Mouse (Mus musculus) cerebellum, adult 2 months (tissue): ENCODE measurements around the gene Dnah12. TPM values are rescaled to one million over a fixed set of nuclear protein-coding genes. Genes with fewer than 3 reads are reported as not detected.
"Not testable (repeated sequence)": the region's sequence is repeated elsewhere in the genome, so short reads cannot be mapped to it uniquely, and the experiment has no call there.

Experiments used
- DNase-seq, 2 experiments: peaks; one replicate each; pipeline ENCODE4 v3.0.0; 2021
- H3K27ac ChIP-seq: fragments of 200-500 bp; 2 replicates; pipeline ENCODE4 v1.5.1; 2012; ENCODE audit warnings: low read length, control low read depth, inconsistent platforms; ENCODE audit not compliant: insufficient read depth
- H3K27me3 ChIP-seq: fragments of 200-500 bp; 2 replicates; pipeline ENCODE4 v1.6.1; 2012; ENCODE audit warnings: inconsistent platforms, mild to moderate bottlenecking, low read length, moderate library complexity; ENCODE audit not compliant: control insufficient read depth, insufficient read depth
- H3K4me1 ChIP-seq: fragments of 200-500 bp; 2 replicates; pipeline ENCODE4 v1.6.1; 2011; ENCODE audit warnings: low read length; ENCODE audit not compliant: control insufficient read depth, insufficient read depth
- H3K4me3 ChIP-seq: fragments of 200-500 bp; replicated peaks from 2 replicates; pipeline ENCODE3; 2011; ENCODE audit warnings: mild to moderate bottlenecking, low read depth, low read length, control low read depth; ENCODE audit not compliant: insufficient read depth
- CTCF ChIP-seq: fragments of 200-500 bp; IDR thresholded peaks from 2 replicates; pipeline ENCODE4 v1.5.1; 2011; ENCODE audit warnings: low read depth, mild to moderate bottlenecking, control low read depth, low read length, moderate library complexity, borderline replicate concordance; ENCODE audit not compliant: insufficient read depth
- POLR2A ChIP-seq: fragments of 200-500 bp; IDR thresholded peaks from 2 replicates; pipeline ENCODE4 v1.6.1; 2011; ENCODE audit warnings: low read length, control low read depth, borderline replicate concordance; ENCODE audit not compliant: insufficient read depth
- WGBS: fragments of 180-500 bp; shearing (Covaris S2); methylation state at CpG from one replicate; pipeline ENCODE4 v1.1.7; 2018; 5-methylcytosine and 5-hydroxymethylcytosine counted together
- polyA plus RNA-seq: library from polyadenylated mRNA; depleted of rRNA; stranded (reverse); fragments of >200 nt; gene quantifications from 2 replicates; pipeline ENCODE4 v1.2.3, GENCODE M21; 2012

Gene Dnah12
- polyA plus RNA-seq, 1 experiment = 0.08 TPM

DNA sequence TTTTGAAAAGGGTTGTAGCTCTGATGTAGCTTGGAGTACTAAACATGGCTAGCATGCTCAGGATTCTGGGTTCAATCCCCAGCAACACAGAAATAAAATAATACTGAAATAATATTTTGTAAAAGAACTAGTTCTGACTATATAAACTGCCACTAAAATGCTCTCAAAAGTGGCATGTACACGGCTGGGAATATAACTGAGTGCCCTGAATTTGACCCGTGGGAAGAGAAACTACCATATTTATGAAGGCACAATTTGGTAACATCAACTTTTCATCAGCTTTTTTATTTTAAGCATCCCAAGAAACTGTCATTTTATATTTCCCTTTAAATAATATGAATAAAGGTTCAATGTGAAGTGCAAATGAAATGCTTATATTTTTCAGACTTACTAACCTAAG is 29.2 kb upstream of the Dnah12 start:
- Histone ChIP-seq H3K4me3 (no peak overlapping the region), H3K27ac (no peak overlapping the region), H3K27me3 (no peaks in the 10 kb centered on the region), H3K4me1 (no peaks in the 10 kb centered on the region; the same call in 1 of the 2 replicates)
- no peak for TF ChIP-seq CTCF
- TF ChIP-seq POLR2A = no peak
- DNase-seq = no peak
- 85% methylated on average over 2 of the region's 2 CpGs for WGBS

GRCm38 (mm10) chr14:26667991-26668370 is 25.1 kb upstream of the Dnah12 start:
- H3K4me1 ChIP-seq = no peaks in the 10 kb centered on the region; the same call in 1 of the 2 replicates
- peak overlapping the region; percentile 94 for H3K4me3 ChIP-seq
- H3K27ac ChIP-seq = no peak overlapping the region
- TF ChIP-seq POLR2A (no peak), CTCF (no peak)
- no peak for DNase-seq
- no peaks in the 10 kb centered on the region for H3K27me3 ChIP-seq
- WGBS = 27% methylated on average over 6 of the region's 6 CpGs

- H3K4me1 ChIP-seq = no peaks in the 10 kb centered on the region; the same call in 1 of the 2 replicates
- peak in 1 of 2 experiments; percentile 27 for DNase-seq
- TF ChIP-seq POLR2A = no peak
- TF ChIP-seq CTCF = no peak
- peak overlapping the region; percentile 94 for H3K4me3 ChIP-seq
- under 1% methylated on average over 73 of the region's 73 CpGs for WGBS
- H3K27ac ChIP-seq = no peak overlapping the region
- H3K27me3 ChIP-seq = no peaks in the 10 kb centered on the region
Measured at GRCm38 (mm10) chr14:26668371-26669291, 24.4 kb upstream of the Dnah12 start.

DNA sequence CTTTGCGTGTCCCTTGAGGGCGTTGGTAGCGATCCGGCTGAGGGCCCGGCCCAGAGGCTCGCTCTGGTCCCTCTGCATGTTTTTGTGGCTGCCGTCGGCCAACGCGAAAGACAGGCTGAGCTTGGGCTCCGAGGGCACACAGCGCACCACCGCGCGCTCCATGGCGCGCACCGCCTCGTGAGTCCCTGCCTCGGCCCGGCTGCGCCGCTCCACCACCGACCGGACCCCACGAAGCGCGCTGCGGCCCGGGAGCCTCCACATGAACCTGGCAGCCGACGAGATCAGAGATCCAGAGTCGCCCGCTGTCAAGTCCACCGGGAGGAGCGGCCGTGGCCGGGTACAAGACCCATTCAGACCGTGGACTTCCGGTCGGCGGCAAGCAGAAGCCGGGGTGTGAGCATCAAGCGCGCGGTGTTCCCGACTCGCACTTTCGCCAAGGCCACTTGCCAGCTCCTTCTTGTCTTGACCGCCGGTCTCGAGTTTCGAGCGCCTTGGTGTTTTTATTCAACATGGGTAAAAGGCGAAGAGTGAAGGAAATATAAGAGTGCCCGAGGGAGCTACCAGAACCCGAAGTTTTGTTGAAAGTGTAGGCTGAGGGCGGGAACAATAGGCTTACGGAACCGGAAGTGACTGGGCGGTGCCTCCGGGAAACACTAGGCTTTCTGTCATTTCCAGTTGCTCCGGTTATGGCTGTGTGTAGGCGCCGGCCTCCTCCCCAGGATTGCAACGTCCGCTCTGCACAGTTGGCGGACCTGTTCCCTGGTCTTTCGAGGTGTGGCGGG is 23.6 kb upstream of the Dnah12 start, which contains the start of gene Pde12:
TSS of gene Pde12 (minus strand) at position 592 of the 782 bp plus-strand sequence.
- no peaks in the 10 kb centered on the region for H3K27me3 ChIP-seq
- under 1% methylated on average over 70 of the region's 70 CpGs for WGBS
- TF ChIP-seq CTCF (no peak), POLR2A (peak; percentile 76)

GRCm38 (mm10) chr14:26670964-26671363 is 22.1 kb upstream of the Dnah12 start:
- H3K4me1 ChIP-seq = no peaks in the 10 kb centered on the region; the same call in 1 of the 2 replicates
- TF ChIP-seq CTCF (no peak), POLR2A (no peak)
- no peaks in the 10 kb centered on the region for H3K27me3 ChIP-seq
- no peak overlapping the region for H3K4me3 ChIP-seq
- no peak overlapping the region for H3K27ac ChIP-seq
- no peak for DNase-seq

More for the DNA sequence above, 23.6 kb upstream of the Dnah12 start, which contains the start of gene Pde12:
- peak within 1 kb of the TSS; percentile 84 for H3K27ac ChIP-seq
- peak within 1 kb of the TSS; percentile 94 for H3K4me3 ChIP-seq
- peak; percentile 90 to 96 for DNase-seq
- no peaks in the 10 kb centered on the region; the same call in 1 of the 2 replicates for H3K4me1 ChIP-seq

DNA sequence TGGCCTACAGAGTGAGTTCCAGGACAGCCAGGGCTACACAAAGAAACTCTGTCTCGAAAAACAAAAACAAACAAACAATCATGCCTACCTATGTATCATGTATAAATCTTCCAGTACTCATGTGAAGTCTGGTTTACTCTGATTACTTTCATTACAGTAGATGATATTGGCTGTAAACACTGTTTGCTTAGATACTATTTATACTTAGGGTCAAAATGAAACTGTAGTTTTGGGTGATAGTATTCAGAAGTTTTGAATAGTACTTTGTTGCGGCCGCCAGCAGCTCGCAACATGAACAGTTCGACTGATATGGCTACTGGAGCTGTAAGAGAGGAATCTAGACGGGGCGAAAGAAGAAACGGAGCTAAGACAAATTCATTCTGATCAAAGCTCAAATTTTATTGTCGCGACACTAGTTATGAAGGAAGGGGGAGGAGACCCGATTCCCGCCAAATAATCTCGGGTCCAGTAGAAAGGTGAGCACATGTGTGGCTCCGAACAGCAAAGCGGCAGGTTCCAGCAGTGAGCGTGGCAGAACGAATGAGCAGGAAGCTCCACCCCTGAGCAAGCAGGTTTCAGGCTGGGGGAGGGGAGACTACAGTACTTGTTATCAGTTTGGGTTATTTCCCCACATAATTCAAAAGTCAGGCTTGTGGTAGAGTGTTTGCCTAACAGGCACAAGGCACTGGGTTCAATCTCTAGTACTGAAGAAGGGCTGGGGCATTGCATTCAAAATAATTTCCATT is 21.0 kb upstream of the Dnah12 start:
- WGBS = 72% methylated on average over 17 of the region's 17 CpGs
- H3K27me3 ChIP-seq, DNase-seq, H3K4me3 ChIP-seq, H3K4me1 ChIP-seq, H3K27ac ChIP-seq: not testable (repeated sequence)

GRCm38 (mm10) chr14:26674476-26675169 is 18.5 kb upstream of the Dnah12 start:
- not testable (repeated sequence) for DNase-seq, H3K27ac ChIP-seq, H3K4me3 ChIP-seq, H3K27me3 ChIP-seq, H3K4me1 ChIP-seq
- 84% methylated on average over 2 of the region's 2 CpGs for WGBS

- Histone ChIP-seq H3K27me3 (no peaks in the 10 kb centered on the region), H3K27ac (no peak overlapping the region), H3K4me1 (no peaks in the 10 kb centered on the region), H3K4me3 (no peak overlapping the region)
- DNase-seq = no peak
- 12% methylated on average over 12 of the region's 12 CpGs for whole genome bisulfite sequencing
- TF ChIP-seq CTCF = peak; percentile 7; the same call in 1 of the 2 replicates
- no peak for TF ChIP-seq POLR2A
Measured at GRCm38 (mm10) chr14:26675371-26675770, 17.7 kb upstream of the Dnah12 start.
